Mouse (Mus musculus): ENCODE data around the gene Gm11639. TPM values are rescaled to one million over a fixed set of nuclear protein-coding genes. Genes with fewer than 3 reads are reported as not detected.

Gene Gm11639
- total and polyA plus RNA-seq, 3 experiments = not detected

DNA sequence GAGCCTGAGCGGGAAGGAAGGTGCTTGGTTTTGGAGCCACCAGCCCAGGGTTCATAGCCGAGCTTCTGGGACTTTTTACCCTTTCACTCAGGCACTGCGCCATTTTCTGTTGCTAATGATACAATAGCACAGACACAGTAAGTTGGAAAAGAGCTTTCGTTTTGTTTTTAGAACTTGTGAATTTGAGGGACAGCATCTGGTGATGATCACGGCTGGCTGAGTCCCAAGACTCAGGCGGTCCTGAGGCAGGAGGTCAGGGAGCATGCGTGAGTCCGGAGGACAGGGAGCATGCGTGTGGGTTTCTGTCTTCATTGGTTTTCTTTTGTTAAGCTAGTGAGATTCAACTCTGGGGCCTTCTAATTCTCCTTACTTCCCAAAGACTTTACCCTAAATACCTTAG, 45.9 kb upstream of the Gm11639 start:
- no peak for TF ChIP-seq GATA1 (IDR thresholded peaks at IDR 0.05; ENCODE audit: low read depth, low read length)
- no peak for TF ChIP-seq ZC3H11A (IDR thresholded peaks at IDR 0.05; ENCODE audit: low read depth, low read length)
- TF ChIP-seq USF2 (IDR thresholded peaks at IDR 0.05; ENCODE audit: borderline replicate concordance in 1 of 2, insufficient read depth in 1 of 2, low read depth in 1 of 2, low read length in 2 of 2) = no peak
- no peak for TF ChIP-seq GABPA (IDR thresholded peaks at IDR 0.05; ENCODE audit: low read depth, low read length)
- no peak for TF ChIP-seq CTCF (IDR thresholded peaks at IDR 0.05 in 2 of 3, conservative IDR thresholded peaks at IDR 0.05 in 1 of 3; ENCODE audit: control insufficient read depth in 1 of 3, insufficient read depth in 1 of 3, low read depth in 2 of 3, low read length in 3 of 3, poor library complexity in 1 of 3, severe bottlenecking in 1 of 3)
- no peak for TF ChIP-seq KAT2A (conservative IDR thresholded peaks at IDR 0.05; ENCODE audit: low read depth, low read length)
- TF ChIP-seq JUND (IDR thresholded peaks at IDR 0.05; ENCODE audit: low read depth, low read length) = no peak
- TF ChIP-seq ZNF384 (IDR thresholded peaks at IDR 0.05; ENCODE audit: low read depth, low read length) = no peak
- no peak for TF ChIP-seq MEF2A (IDR thresholded peaks at IDR 0.05; ENCODE audit: extremely low read depth, insufficient replicate concordance, low read depth, low read length, poor library complexity, severe bottlenecking)
- no peak for TF ChIP-seq ZKSCAN1 (IDR thresholded peaks at IDR 0.05; ENCODE audit: low read depth, low read length)
- TF ChIP-seq RCOR1 (IDR thresholded peaks at IDR 0.05; ENCODE audit: low read depth, low read length) = no peak
- no peak for TF ChIP-seq MAFK (IDR thresholded peaks at IDR 0.05; ENCODE audit: borderline replicate concordance, low read depth, low read length)
- no peak for TF ChIP-seq CHD1 (IDR thresholded peaks at IDR 0.05; ENCODE audit: low read depth, low read length)

DNA sequence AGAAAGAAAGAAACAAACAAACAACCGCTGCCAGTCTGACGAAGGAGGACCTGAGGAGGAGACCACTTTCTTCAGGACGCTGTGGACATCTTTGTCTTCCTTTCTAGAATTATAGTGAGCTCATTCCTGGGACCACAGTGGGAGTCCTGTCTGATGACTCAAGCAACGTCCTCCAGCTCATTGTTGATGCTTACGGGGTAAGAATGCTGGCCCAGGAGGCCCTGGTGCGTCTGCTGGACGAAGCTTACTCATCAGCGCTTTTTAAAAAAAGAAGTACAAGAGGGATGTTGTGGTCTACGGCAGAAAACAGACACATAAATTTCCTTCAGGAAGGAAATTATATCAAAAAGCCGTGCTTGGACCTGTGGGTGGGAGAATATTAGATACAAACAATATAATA, 44.6 kb upstream of the Gm11639 start:
- no peak for DNase-seq (ENCODE audit: low read depth, low spot score)
- no peak overlapping the region for H3K4me3 ChIP-seq (ENCODE audit: control insufficient read depth in 1 of 2, insufficient read depth in 1 of 2, low read depth in 2 of 2, low read length in 2 of 2)
- no peaks in the 10 kb centered on the region; a peak in 1 of 4 replicates for H3K27me3 ChIP-seq (ENCODE audit: control insufficient read depth in 1 of 2, insufficient read depth in 2 of 2, low read length in 2 of 2)
- no peaks in the 10 kb centered on the region for H3K36me3 ChIP-seq (ENCODE audit: control insufficient read depth in 1 of 2, insufficient read depth in 2 of 2, low read length in 2 of 2)
- no peaks in the 10 kb centered on the region for H3K9me3 ChIP-seq (replicated peaks; ENCODE audit: insufficient read depth, low read length)
- no peaks in the 10 kb centered on the region for H3K4me1 ChIP-seq (ENCODE audit: control insufficient read depth in 1 of 2, insufficient read depth in 2 of 2, low read length in 2 of 2)
- H3K27ac ChIP-seq (ENCODE audit: control insufficient read depth, low read depth, low read length) = no peak overlapping the region
- H3K79me2 ChIP-seq (ENCODE audit: control insufficient read depth, insufficient read depth, low read length, poor library complexity) = no peaks in the 10 kb centered on the region
- no peak for TF ChIP-seq SIN3A (IDR thresholded peaks at IDR 0.05; ENCODE audit: low read length)
- TF ChIP-seq ETS1 (IDR thresholded peaks at IDR 0.05; ENCODE audit: low read depth, low read length) = no peak
- no peak for TF ChIP-seq MAX (IDR thresholded peaks at IDR 0.05; ENCODE audit: low read length)
- no peak for TF ChIP-seq MYC (IDR thresholded peaks at IDR 0.05; ENCODE audit: low read depth, low read length)
- TF ChIP-seq SMC3 (IDR thresholded peaks at IDR 0.05; ENCODE audit: low read depth, low read length) = no peak
- TF ChIP-seq KAT2A (conservative IDR thresholded peaks at IDR 0.05; ENCODE audit: low read depth, low read length) = no peak
- TF ChIP-seq CHD1 (IDR thresholded peaks at IDR 0.05; ENCODE audit: low read depth, low read length) = no peak
- TF ChIP-seq ZKSCAN1 (IDR thresholded peaks at IDR 0.05; ENCODE audit: low read depth, low read length) = no peak
- TF ChIP-seq ZC3H11A (IDR thresholded peaks at IDR 0.05; ENCODE audit: low read depth, low read length) = no peak
- no peak for TF ChIP-seq HCFC1 (IDR thresholded peaks at IDR 0.05; ENCODE audit: low read depth, low read length)
- no peak for TF ChIP-seq ZNF384 (IDR thresholded peaks at IDR 0.05; ENCODE audit: low read depth, low read length)
- no peak for TF ChIP-seq NELFE (IDR thresholded peaks at IDR 0.05; ENCODE audit: low read depth, low read length)
- TF ChIP-seq MAFK (IDR thresholded peaks at IDR 0.05; ENCODE audit: borderline replicate concordance, low read depth, low read length) = no peak
- no peak for TF ChIP-seq TBP (IDR thresholded peaks at IDR 0.05; ENCODE audit: low read depth, low read length)
- TF ChIP-seq MYB (IDR thresholded peaks at IDR 0.05; ENCODE audit: low read depth, low read length) = no peak
- TF ChIP-seq POLR2AphosphoS2 (IDR thresholded peaks at IDR 0.05; ENCODE audit: low read length) = no peak
- TF ChIP-seq CHD2 (IDR thresholded peaks at IDR 0.05; ENCODE audit: low read length) = no peak
- no peak for TF ChIP-seq TCF12 (IDR thresholded peaks at IDR 0.05; ENCODE audit: low read depth, low read length)
- H3K9ac ChIP-seq (ENCODE audit: control insufficient read depth, low read depth, low read length, poor library complexity, severe bottlenecking) = no peak overlapping the region

More for the DNA sequence above, 45.9 kb upstream of the Gm11639 start:
- no peaks in the 10 kb centered on the region for H3K36me3 ChIP-seq (ENCODE audit: control insufficient read depth in 1 of 2, insufficient read depth in 2 of 2, low read length in 2 of 2)
- no peak overlapping the region for H3K9ac ChIP-seq (ENCODE audit: control insufficient read depth, low read depth, low read length, poor library complexity, severe bottlenecking)
- no peak overlapping the region for H3K4me3 ChIP-seq (ENCODE audit: control insufficient read depth in 1 of 2, insufficient read depth in 1 of 2, low read depth in 2 of 2, low read length in 2 of 2)
- no peaks in the 10 kb centered on the region for H3K4me1 ChIP-seq (ENCODE audit: control insufficient read depth in 1 of 2, insufficient read depth in 2 of 2, low read length in 2 of 2)
- H3K9me3 ChIP-seq (replicated peaks; ENCODE audit: insufficient read depth, low read length) = no peaks in the 10 kb centered on the region
- no peaks in the 10 kb centered on the region for H3K79me2 ChIP-seq (ENCODE audit: control insufficient read depth, insufficient read depth, low read length, poor library complexity)
- no peak for DNase-seq (ENCODE audit: low read depth, low spot score)
- no peak overlapping the region for H3K27ac ChIP-seq (ENCODE audit: control insufficient read depth, low read depth, low read length)
- H3K27me3 ChIP-seq (ENCODE audit: control insufficient read depth in 1 of 2, insufficient read depth in 2 of 2, low read length in 2 of 2) = no peaks in the 10 kb centered on the region; a peak in 1 of 4 replicates

All from MEL (cell line).